Mouse (Mus musculus) regulatory T cell (primary cell): ENCODE results near the gene Tjp1.

Experiments
- in situ Hi-C: fragments of 300-600 bp; cut with MboI, MseI; formaldehyde crosslinking; loops from one replicate; pipeline ENCODE4 v1.15.1; 2025; ENCODE audit warnings: high pct_unique_total_duplicates

The Tjp1 gene

GRCm38 (mm10) chr7:65436921-65437320, 90.7 kb downstream of the Tjp1 start:
- in situ Hi-C loops, result no loop called here

- in situ Hi-C loops, result no loop called here
These were observed 96.4 kb downstream of the Tjp1 start for GRCm38 (mm10) chr7:65431018-65431695.

GRCm38 (mm10) chr7:65430401-65430800, 97.2 kb downstream of the Tjp1 start:
- in situ Hi-C loops, result no loop called here

GRCm38 (mm10) chr7:65424519-65424918, 103.1 kb downstream of the Tjp1 start:
- in situ Hi-C loops, result no loop called here

- in situ Hi-C loops, result no loop called here
These were observed 105.1 kb downstream of the Tjp1 start for GRCm38 (mm10) chr7:65422456-65422855.

- in situ Hi-C loops, result no loop called here
These were observed 106.1 kb downstream of the Tjp1 start for GRCm38 (mm10) chr7:65421451-65421850.

- in situ Hi-C loops, result loop anchor here (5.0 kb wide), 1 partner anchor 78 kb away; no protein-coding TSS in a partner anchor
These were observed 107.7 kb downstream of the Tjp1 start for GRCm38 (mm10) chr7:65419926-65420325.

DNA sequence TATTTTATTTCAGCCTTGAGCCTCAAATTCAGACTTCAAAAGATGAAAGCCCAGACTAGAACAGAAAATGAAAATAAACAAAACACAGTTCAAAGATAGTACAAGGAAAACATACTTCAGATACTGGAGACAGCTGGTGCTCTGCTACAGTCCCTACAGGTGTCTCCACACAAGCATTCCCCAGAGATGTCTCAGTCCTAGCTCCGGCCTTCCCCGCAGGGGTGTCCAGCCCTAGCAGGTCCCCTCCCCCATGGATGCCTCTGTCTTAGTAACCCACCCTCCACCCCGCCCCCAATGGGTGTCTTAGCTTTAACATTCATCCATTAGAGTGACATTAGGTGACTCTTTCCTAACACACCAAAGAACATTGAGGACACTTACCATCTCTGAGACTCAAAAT, 108.6 kb downstream of the Tjp1 start:
- in situ Hi-C loops, result loop anchor here (5.0 kb wide), 1 partner anchor 77 kb away; no protein-coding TSS in a partner anchor

DNA sequence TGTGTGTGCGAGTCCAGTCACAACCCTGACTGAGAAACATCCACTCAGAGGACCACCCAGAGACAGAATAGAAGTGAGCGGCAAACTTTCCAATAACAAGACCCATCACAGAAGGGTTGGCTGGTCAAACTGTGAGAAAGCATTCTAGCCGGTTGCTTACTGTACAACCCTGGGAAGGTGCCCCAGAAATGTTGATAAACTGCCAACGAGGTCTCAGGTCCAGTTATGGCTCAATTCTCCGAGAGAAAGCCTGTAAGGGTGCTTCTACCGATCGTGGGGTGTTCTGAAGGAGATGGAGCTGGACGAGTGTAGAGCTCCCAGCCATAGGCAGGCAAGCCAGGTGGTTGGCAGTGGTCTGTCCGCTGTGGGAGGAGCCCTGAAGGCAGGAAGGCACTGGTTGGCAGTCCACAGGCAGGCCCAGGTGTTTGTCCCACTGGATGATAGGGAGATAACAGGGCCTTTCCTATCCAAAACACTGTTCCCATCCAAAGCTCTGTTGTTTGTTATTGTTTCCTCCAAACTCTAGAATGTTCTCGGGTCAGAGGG, 109.1 kb downstream of the Tjp1 start:
- in situ Hi-C loops, result loop anchor here (5.0 kb wide), 1 partner anchor 76 kb away; no protein-coding TSS in a partner anchor

DNA sequence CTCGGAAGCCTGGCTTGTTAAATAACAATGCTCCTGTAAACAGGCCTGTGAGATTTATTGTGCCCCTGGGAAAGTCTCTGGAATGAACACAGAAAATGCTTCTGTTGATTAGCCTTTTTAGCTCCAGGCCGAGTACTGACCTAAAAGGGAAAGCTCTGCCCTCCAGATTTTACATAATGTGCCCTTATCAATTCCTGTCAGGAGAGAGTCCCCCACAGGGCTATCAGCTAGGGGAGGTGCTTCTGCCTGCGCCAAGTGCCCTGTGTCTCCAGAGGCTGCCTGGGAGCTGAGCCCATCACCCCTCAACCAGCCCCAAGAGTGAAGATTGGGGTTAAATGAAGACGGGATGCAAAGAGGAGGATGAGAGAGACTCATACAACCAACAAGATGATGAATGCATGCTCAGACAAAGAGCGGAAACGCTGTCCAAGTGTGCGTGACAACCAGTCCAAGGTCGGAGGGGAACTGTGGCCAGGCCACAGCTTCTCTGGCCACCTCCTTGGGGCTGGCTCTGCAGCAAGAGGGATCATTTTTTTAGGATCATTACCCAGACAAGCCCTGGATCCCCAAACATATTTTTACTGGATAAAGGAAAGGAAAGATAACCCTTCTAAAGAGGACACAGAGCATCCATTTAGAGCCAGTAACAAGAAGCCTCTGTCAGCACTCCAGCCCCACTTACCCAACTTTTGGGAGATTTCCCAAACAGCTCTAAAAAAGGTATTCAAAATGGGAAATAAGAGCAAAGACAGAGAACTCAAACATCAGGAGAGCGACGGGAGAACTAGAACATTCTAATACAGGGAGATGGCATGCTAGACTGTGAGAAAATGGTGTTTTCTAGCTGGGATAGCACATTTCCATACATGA, 110.1 kb downstream of the Tjp1 start:
- in situ Hi-C loops, result loop anchor here (5.0 kb wide), 1 partner anchor 75 kb away; no protein-coding TSS in a partner anchor

- in situ Hi-C loops, result loop anchor here (5.0 kb wide), 1 partner anchor 74 kb away; no protein-coding TSS in a partner anchor
These were observed 111.1 kb downstream of the Tjp1 start for GRCm38 (mm10) chr7:65416506-65416905.

DNA sequence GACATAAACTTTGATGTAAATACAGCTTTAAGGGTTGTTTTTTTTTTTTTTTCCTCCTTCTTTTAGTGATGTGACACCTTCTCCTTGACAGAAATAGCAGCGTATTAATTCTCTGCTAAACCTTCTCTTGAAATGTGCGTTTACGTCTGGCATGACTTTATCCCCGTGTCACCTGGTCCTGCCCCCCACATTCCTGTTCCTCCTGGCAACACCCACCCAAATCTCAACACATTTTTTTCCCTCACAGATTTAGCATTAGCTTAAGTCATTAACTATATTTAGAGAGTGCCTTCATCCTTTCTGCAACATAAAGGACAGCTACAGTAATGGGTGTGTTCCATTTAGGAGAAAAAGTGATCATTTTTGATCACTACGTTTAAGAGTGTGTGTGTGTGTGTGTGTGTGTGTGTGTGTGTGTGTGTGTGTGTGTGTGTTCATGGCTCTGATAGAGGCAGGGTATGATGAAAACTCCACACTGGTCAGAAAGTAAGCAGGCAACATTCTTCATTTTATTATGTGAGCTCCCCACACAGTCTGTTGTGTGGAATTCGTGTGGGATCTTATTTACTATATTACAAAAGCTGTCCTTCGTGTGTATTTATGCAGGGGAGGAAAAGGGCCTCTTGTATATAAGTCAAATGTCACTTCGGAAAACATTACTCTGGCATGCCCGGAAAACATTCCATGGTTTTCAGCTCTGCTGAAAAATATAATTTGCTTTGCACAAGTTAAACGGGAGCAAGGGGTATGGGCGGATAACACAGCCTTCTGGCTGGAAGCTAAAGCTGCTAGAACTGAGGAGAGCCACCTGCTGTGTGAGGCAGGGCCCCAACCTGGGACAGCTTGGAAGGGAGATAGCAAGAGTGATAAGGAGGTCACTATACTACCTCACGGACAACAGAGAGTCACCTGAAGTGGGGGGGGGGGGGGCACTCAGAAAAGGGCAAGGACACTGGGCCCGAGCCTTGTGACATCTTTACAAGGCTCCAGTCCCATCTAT, 113.3 kb downstream of the Tjp1 start:
- in situ Hi-C loops, result no loop called here

DNA sequence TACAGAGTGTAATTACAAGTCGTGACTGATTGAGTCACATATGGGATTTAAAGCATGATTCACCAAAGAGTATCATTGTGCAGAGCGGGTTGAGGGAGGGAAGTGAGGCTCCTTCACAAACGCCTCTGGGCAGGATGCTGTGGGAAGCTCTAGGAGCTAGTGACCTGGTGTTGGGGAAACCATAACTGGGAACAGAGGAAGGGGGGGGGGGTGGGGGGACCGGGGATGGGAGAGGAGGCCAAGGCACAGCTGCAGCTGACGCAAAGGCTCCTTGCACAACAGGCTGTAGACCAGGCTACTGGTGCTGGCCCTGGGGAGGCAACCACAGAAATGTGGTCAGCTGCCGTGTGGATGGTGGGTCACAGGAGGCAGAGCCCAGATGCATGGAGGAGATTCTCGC, 116.9 kb downstream of the Tjp1 start:
- in situ Hi-C loops, result no loop called here

DNA sequence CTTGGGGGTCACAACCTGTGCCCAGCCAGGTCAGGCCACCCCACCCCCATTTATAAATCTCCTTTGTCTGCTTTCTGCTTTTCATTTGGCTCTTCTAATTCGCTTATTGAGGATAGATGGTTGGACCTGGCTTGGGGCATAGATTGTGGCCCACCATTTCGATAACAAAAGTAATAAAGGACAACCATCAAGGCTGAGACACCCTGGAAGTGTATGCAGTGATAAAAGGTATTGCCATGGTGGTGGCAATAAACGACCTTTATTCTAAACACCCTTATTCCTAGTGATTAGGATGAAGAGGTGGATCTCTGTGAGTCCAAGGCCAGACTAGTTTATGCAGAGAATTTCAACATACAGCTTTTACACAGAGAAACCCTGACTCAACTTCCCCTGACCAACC, 121.2 kb downstream of the Tjp1 start:
- in situ Hi-C loops, result no loop called here

DNA sequence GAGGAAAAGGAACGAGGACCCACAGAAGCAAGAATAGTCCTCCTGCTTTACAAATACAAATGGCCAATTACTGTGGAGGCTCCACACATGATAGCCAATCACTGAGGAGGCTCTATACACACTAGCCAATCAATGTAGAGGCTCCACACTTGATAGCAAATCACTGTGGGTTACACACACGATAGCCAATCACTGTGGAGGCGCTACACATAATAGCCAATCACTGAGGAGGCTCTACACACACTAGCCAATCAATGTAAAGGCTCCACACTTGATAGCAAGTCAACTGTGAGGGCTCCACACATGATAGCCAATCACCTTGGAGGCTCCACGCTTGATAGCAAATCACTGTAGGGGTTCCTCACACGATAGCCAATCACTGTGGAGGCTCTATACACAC, 125.1 kb downstream of the Tjp1 start:
- in situ Hi-C loops, result no loop called here

GRCm38 (mm10) chr7:65401622-65402021, 126.0 kb downstream of the Tjp1 start:
- in situ Hi-C loops, result no loop called here

GRCm38 (mm10) chr7:65395891-65396290, 131.7 kb downstream of the Tjp1 start:
- in situ Hi-C loops, result no loop called here

- in situ Hi-C loops, result no loop called here
These were observed 132.4 kb downstream of the Tjp1 start for GRCm38 (mm10) chr7:65395166-65395565.

GRCm38 (mm10) chr7:65394672-65395071, 132.9 kb downstream of the Tjp1 start:
- in situ Hi-C loops, result no loop called here

DNA sequence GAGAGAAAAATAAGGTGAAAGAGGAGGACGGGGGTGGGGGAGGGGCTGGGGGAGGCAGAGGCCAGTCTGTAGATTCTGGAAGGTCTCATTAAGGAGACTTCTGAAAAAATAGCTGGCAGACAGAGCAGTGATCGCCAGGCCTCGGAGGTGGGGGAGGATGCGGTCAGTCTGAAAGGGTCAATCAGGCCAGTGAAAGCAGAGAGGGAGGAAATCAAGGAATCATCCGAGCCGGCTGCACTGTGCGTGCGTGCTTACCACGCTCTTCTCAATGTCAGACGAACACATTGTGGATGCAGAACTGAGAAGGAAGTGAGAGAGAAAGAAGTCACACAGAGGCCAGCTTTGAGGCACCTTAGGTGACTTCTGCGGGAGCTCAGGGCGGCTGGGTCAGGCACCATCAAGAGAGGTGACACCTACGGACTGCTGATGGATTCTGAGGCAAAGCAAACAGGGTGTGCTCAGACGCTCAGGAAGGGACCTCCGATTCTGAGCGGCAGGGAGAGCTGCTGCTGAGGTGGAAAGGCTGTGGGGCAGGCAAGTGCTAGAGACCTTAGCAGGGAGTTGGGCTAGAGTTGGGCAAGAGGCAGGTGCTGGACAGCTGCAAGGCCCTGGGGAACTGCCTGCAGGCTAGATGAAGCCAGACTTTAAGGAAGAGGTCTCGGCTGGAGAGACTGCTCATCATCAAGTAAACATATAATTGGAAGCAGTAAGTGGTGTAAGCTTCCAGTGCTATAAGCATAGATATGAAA, 133.7 kb downstream of the Tjp1 start:
- in situ Hi-C loops, result no loop called here
